Mouse (Mus musculus): ENCODE measurements around the gene Sod2. TPM values are rescaled to one million over a fixed set of nuclear protein-coding genes. Genes with fewer than 3 reads are reported as not detected.
A peak's percentile ranks its signal among the peaks of the same experiment; 100 is the strongest.
"Not testable (repeated sequence)": the region's sequence is repeated elsewhere in the genome, so short reads cannot be mapped to it uniquely, and the experiment has no call there.

Gene Sod2
- polyA plus RNA-seq (2012; rRNA removed) = 156 and 214 TPM in 2 replicates

DNA sequence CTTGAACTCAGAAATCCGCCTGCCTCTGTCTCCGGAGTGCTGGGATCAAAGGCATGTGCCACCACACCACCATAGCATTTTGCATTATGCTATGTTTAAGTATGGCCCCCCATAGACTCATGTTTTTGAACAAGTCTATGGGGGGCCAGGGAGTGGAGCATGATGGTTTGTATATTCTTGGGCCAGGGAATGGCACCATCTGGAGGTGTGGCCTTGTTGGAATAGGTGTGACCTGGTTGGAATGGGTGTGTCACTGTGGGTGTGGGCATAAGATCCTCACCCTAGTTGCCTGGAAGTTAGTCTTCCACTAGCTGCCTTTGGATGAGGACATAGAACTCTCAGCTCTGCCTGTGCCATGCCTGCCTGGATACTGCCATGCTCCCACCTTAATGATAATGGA is at the start of gene Sod2:
Gene Sod2, plus strand, starts transcription at position 301 of the 400 bp plus-strand sequence.
- 97% methylated on average over 2 of the region's 2 CpGs for WGBS
- DNase-seq (ENCODE audit: low read depth, low spot score) = not testable (repeated sequence)

DNA sequence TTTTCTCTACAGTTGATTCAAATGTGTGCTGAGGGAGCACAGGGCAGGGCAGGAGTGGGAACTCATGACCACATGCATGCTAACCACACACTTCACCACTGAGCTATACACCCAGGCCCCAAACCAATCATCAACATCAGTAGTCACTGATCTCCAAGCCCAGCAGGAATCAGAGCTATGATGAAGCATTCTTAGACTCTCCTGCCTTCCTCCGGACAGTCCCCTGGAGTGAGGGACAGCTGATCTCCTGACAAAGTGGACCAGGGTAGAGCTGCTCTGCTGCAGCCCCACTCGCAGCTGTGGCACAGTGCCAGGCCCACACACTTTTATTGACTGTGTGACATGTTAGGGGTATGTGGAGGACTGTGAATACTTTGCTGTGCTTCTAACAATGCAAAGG is 47.3 kb upstream of the Sod2 start:
- DNase-seq (ENCODE audit: low read depth, low spot score) = not testable (repeated sequence)

DNA sequence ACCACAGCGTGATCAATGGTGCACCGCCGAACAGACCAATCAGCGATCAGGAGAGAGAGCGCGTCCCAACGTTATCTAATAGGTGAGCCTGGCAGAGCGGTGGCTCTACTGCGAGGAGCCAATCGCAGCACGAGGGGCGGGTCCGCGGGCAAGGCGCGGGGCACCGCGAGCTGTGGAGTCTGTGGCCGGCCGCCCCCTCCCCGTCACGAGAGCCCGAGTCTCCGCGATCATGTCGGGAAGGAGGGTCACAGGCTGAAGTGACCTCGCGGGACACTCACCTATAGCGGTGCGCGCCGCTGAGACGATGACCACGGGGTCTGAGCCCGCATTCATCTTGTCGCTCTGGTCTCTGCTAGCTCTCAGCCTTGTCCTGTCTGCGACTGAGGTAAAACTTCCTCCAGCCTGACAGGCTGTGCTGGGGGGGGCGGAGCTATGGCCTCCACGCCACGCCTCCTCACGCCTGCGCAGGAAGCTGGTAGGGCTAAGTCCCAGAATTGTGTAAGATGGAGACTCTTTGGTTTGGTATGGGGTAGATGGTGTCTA is 46.2 kb upstream of the Sod2 start, which contains the start of gene Acat2:
Gene Acat2, minus strand, starts transcription at position 417 of the 543 bp plus-strand sequence.
- peak; percentile 80 for DNase-seq (ENCODE audit: low read depth, low spot score)
- WGBS = under 1% methylated on average over 42 of the region's 42 CpGs

More for the DNA sequence above, 47.3 kb upstream of the Sod2 start:
- 36% methylated on average over 1 of the region's 2 CpGs for WGBS

DNA sequence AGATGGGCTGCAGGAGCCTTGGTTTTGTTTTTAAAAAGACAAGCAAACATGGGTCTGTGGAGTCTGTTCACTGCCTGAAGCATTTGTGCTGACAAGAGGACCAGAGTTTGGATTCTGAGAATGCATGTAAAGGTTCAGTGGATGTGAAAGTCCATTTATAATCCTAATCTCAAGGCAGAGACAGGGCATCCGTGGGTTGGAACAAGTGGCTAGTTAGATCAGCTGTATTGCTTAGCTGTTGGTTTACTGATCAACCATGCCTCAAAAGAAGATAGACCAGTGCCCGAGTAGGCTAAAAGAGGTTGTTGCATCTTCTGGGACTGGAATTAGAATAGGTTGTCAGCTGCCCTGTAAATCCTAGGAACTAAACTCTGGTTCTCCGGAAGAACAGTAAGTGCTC is 43.2 kb upstream of the Sod2 start:
- DNase-seq (ENCODE audit: low read depth, low spot score) = no peak
- WGBS = 63% methylated on average over 3 of the region's 3 CpGs

DNA sequence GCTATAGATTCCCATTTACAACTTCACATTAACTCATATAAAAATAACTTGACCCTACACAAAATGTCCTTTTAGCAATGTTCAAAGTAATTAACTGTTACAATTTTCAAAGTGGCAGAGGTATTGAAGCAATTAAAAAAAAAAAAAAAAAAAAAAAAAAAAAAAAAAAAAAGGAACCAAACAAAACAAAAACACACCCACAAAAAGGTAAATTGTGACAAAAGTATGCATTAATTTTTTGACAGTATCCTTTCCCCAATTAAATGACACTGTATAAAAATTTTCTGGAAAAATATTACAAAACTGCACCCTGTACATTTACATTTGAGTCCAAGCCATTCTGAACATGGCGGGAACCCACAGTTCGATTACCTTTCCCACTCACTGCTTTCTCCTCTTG is 39.5 kb upstream of the Sod2 start:
- DNase-seq (ENCODE audit: low read depth, low spot score) = no peak
- WGBS = 88% methylated on average over 2 of the region's 2 CpGs

DNA sequence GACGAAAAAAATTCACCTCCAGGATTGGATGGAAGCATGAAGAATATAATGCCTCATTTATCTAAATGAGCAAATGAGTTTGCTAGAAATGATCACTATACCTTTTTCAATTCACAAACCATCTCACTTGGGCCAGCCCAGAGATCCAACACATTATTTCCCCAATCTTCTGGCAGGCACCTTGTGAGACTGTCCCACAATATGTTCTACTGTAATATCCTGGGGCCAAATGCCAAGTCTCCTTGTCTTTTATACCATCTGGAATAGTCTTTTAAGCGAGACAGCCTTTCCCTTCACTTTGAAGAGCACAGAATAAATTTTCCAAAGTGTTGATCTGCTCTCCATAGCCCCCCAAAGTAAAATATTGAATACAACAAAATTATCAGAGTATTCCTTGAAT is 32.8 kb upstream of the Sod2 start:
- 73% methylated on average over 2 of the region's 2 CpGs for WGBS
- no peak for DNase-seq (ENCODE audit: low read depth, low spot score)

DNA sequence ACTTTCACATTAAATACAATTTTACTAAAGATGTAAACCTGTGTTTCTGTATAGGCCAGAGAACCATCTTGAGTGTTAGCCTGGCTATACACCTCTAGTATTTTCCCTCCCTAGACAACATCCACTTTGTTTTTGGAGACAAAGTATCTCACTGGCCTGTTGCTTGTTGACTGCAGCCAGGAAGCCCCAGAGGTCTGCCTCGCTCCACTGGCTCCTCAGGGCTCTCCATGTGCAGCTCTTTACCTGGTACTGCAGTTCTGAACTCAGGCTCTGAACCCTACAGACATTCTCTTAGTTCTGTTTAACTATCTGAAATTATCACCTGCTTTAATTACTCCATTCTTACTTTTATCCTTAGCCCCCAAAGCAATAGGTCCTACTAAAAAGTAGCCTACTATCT is 28.1 kb upstream of the Sod2 start:
- DNase-seq (ENCODE audit: low read depth, low spot score) = no peak
- WGBS = 91% methylated on average over 1 of the region's 1 CpGs

DNA sequence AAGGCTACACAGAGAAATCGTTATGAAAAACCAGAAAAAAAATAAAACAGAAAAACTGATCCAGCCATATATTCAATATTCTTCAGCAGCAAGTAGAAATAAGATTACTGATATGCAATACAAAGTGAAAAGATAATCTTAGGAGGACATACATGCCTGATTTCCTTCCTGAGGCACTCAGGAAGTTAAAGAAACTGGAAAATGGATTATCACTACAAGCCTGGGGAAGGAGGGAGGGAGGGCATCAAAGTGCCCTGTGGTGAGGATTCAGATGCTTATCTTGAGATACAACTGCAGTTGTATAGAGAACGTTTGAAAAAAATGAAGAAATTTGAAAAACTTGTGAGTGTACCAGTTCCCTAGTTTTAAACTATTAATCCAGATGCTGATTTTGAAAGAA is 22.7 kb upstream of the Sod2 start:
- WGBS = 55% methylated on average over 2 of the region's 2 CpGs
- no peak for DNase-seq (ENCODE audit: low read depth, low spot score)

DNA sequence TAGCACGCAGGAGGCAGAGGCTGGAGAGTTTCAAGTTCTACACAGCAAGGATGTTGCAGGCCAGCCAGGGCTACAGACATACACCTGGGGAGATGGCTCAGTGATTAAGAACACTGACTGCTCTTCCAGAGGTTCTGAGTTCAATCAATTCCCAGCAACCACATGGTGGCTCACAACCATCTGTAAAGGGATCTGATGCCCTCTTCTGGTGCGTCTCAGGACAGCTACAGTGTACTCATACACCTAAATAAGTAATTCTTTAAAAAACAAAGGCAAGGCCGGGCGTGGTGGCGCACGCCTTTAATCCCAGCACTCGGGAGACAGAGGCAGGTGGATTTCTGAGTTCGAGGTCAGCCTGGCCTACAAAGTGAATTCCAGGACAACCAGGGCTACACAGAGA is 18.6 kb upstream of the Sod2 start:
- DNase-seq (ENCODE audit: low read depth, low spot score) = not testable (repeated sequence)

DNA sequence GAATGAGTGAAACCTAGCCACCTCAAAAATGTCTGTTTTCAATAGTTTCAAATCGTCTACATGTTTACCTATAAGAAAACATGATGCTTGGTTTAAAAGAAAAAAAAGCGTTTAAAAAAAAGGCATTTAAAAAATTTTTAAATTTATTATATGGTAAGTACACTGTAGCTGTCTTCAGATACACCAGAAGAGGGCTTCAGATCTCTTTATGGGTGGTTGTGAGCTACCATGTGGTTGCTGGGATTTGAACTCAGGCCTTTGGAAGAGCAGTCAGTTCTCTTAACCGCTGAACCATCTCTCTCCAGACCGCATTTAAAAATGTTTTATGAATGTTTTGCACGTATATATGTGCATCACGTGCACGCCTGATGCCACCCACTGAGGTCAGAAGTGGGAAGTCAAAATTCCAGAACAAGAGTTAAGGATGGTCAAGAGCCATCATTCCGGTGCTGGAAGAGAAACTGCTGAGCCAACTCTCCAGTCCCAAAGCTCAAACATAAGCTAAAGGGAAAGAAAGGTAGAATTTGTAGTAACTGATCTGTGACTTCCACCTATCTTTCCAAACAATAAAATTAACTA is 16.0 kb upstream of the Sod2 start:
- DNase-seq (ENCODE audit: low read depth, low spot score) = no peak
- 19% methylated on average over 8 of the region's 8 CpGs for WGBS

More for the DNA sequence above, 18.6 kb upstream of the Sod2 start:
- WGBS = 68% methylated on average over 8 of the region's 8 CpGs

DNA sequence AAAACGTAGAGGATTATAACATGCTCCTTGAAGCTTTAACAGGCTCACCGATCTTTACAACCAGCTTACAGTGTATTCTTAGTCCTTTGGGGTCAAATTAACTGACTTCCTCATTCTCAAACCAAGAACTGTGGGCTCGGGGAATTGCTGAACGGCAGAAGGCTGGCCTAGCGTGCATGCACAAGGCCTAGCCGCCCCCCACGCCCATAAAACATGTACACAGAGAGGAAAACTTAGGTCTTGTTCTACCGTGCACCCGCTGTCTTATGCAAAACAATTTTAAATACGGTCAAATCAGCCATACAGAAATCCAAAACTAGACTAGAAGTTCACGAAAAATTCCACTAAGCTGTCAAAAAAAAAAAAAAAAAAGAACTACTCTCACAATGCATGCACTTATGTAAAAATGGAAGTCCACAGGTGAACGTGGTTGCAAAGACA is 15.4 kb upstream of the Sod2 start:
- no peak for DNase-seq (ENCODE audit: low read depth, low spot score)
- WGBS = 1% methylated on average over 12 of the region's 12 CpGs

DNA sequence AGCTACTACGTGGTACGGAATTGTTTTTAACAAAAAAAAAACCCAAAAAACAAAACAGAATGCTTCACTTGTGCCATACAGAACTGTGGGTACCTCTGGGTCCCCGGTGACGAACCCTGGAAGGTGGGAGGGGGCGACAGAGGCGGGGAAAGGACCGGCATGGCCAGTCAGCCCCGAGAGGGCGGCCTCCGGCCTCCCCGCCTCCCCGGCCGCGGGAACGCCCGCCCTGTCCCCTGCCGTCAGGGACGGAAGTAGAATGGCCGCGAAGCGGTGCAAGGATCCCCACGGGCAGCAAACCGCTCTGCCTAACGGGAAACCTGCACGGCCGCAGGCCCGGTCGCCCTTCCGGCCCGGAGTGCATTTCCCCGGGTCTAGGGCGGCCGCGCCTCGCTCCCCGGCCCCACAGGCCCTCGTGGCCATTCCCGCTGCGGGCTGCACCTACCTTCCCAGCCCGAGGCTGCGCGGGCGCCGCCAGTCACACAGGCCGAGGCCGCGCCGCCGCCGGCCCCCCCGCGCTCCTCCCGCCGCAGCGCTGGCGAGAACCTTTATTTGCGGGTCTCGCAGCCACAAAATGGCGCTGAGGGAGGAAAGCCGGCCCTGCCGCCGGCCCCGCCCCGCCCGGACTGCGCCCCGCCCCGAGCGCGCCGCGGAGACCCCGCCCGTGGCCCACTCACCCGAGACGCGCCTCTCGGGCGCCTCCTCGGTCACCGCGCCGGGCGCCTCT is 14.8 kb upstream of the Sod2 start:
- DNase-seq (ENCODE audit: low read depth, low spot score) = no peak
- WGBS = under 1% methylated on average over 76 of the region's 84 CpGs

DNA sequence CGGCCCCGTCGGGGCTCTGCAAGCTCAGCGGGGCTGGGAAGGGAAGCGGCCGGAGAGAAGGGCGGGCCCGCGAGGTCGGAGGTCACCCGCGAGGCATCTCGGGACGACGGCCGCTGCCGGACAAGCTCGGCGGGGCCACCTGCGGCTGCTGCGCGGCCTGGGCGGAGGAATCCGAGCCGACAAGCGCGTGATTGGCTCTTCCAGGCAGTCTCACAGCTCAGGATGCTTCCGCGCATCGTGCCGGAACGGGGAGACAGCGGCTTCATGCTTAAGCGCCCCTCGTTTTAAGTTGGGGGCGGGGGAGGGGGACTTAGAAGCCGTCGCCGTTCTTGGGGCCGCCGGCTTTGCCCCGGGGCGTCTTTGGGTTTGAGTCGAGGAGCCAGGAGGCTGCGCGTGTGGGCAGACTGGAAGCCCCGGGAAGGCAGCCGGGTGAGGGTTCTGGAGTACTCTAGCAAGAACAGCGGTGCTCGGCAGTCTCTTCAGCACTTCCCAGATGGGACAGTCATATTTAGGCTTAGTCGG is 14.1 kb upstream of the Sod2 start:
- DNase-seq (ENCODE audit: low read depth, low spot score) = no peak
- WGBS = under 1% methylated on average over 51 of the region's 51 CpGs

DNA sequence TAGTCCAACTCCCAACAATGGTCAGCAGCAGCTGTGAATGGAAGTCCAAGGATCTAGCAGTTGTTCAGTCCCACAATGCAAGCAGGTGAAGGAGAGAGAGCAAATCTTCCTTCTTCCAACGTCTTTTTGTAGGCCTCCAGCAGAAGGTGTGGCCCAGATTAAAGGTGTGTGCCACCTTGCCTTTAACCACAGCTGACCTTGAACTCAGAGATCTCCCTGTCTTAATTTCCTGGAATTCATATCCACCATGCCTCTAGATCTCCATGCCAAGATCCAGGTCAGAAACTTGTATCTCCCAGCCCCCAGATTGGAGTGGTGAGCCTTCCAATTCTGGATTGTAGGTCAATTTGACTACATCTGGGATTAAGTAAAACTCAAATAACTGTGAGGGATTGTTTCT is 12.6 kb upstream of the Sod2 start, which contains the start of gene Wtap:
Gene Wtap, minus strand, starts transcription at position 101 of the 400 bp plus-strand sequence.
- DNase-seq (ENCODE audit: low read depth, low spot score) = no peak
- 31% methylated on average over 1 of the region's 1 CpGs for WGBS

DNA sequence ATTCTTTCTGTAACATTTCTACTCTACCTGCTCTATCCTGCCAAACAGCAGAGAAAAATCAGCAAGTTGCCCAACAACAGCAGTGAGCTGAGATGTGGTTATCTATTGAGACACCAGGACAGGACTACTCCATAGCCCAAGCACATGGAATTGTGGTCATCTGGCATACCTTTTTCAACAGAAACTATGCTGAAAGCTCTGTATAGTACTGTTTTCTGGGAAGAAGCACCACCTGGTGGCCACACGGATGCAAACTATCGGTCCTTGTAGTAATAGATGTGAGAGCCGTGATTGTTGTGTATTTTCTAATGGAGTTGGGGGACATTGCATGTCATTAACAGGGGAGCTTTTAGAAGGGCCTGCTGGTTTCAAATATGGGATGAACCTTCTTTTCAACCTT is 10.3 kb upstream of the Sod2 start:
- no peak for DNase-seq (ENCODE audit: low read depth, low spot score)
- WGBS = 6% methylated on average over 3 of the region's 3 CpGs

DNA sequence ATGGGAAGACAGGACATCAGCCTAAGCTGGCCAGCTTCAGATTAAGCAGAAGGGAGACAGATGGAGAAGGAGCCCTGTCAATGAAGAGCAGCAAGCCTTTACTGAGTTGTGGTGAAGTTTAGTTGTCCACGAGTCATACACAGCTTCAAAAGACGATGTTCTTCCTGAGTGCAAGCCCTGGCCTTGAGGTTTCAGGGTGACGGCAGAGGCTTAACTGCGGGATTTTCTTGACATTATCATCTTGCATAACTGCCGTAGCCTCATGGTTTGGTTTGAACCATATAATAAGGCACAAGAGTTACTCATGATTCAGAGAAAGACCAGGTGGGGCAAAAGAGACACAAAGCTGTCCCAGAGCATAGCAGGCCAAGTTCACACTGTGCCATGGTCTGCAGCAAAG is 8.8 kb upstream of the Sod2 start:
- WGBS = 85% methylated on average over 5 of the region's 5 CpGs
- no peak for DNase-seq (ENCODE audit: low read depth, low spot score)

DNA sequence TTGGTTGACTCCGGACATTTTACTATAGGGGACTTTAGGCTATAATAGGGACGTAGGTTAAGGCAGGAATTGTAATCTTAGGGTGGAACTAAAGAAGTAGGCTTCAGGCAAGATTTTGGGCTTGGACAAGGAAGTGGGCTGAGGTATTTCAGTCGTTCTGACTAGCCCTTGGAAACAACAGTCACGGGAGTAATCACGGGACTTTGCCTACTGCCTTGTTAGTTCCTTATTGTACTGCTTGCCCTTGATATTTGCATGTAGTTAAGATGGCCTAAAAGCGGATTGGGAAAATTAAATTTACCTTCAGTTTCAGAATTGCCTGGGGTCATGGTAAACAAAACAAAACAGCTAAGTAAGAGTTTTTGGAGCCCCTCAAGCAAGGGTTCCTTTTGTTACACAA is 7.6 kb upstream of the Sod2 start:
- DNase-seq (ENCODE audit: low read depth, low spot score) = no peak
- 70% methylated on average over 6 of the region's 6 CpGs for WGBS

DNA sequence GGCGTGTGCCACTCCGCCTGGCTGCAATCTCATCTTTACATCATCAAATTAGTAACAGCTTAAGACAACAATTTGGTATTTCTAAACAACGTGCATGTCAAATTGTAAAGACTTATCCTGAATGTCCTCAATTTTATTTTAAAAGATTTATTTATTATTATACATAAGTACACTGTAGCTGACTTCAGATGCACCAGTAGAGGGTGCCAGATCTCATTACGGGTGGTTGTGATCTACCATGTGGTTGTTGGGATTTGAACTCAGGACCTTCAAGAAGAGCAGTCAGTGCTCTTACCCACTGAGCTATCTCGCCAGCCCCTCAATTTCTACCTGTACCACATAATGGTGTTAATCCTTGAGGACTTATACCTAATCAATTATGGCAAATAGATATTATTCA is 4.4 kb upstream of the Sod2 start:
- 93% methylated on average over 5 of the region's 5 CpGs for WGBS
- DNase-seq (ENCODE audit: low read depth, low spot score) = not testable (repeated sequence)

DNA sequence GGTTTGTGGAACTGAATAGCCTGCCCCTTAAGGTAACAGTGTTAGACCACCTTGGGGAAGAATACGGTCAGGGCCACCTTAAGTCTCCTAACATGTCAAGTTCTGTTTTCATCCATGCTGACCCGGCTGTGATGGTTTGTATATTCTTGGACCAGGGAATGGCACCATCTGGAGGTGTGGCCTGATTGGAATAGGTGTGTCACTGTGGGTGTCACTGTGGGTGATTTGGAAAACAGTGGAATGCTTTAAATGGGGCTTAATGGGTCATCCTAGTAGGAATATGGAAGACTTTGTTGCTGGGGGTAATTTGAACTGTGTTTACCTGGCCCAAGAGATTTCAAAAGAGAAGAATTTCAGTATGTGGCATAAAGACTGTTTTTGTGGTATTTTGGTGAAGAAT is 2.2 kb upstream of the Sod2 start:
- 66% methylated on average over 2 of the region's 2 CpGs for WGBS
- DNase-seq (ENCODE audit: low read depth, low spot score) = not testable (repeated sequence)

DNA sequence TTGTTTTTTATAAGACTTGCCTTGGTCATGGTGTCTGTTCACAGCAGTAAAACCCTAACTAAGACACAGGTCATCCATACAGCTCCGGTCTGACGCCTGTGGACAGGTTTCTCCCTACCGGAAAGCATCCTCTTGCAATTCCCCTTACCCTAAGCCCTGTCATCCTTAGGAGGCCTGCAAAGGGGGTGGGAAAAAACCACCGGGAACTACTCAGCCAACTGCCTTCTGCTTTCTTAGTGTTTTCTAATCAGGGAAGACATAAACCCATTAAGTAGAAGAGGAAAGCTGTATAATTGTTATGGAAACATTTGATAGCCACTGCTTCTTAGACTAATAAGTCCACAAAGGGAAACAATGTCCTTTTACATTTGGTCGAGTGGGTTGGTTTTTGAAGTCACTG is 338 bp downstream of the Sod2 start:
- no peak for DNase-seq (ENCODE audit: low read depth, low spot score)
- 56% methylated on average over 5 of the region's 5 CpGs for WGBS

Data from large intestine, adult 2 months (tissue).